Mouse (Mus musculus) limb, embryonic 10.5 days (tissue): ENCODE results near the gene Axin1. TPM values are rescaled to one million over a fixed set of nuclear protein-coding genes. Genes with fewer than 3 reads are reported as not detected.
"Not testable (repeated sequence)": the region's sequence is repeated elsewhere in the genome, so short reads cannot be mapped to it uniquely, and the experiment has no call there.

Source experiments
- DNase-seq: peaks from one replicate; pipeline ENCODE4 v3.0.0-alpha.2; 2017; ENCODE audit warnings: low spot score
- H3K27ac ChIP-seq: fragments of 300-500 bp; sonication (generic); 2 replicates; pipeline ENCODE4 v1.5.1; 2016; ENCODE audit warnings: mild to moderate bottlenecking
- H3K27me3 ChIP-seq: fragments of 300-500 bp; sonication (generic); 2 replicates; pipeline ENCODE4 v1.6.1; 2016; ENCODE audit warnings: low read depth, mild to moderate bottlenecking; ENCODE audit not compliant: poor library complexity, severe bottlenecking
- H3K36me3 ChIP-seq: fragments of 300-500 bp; sonication (generic); 2 replicates; pipeline ENCODE4 v1.6.1; 2016; ENCODE audit warnings: mild to moderate bottlenecking, moderate library complexity
- H3K4me1 ChIP-seq: fragments of 300-500 bp; sonication (generic); 2 replicates; pipeline ENCODE4 v1.6.1; 2016
- H3K4me3 ChIP-seq: fragments of 300-500 bp; sonication (generic); 2 replicates; pipeline ENCODE4 v1.5.1; 2016; ENCODE audit warnings: mild to moderate bottlenecking, moderate library complexity
- H3K9me3 ChIP-seq: fragments of 300-500 bp; sonication (generic); replicated peaks from 2 replicates; pipeline ENCODE4 v1.6.1; 2016; ENCODE audit warnings: mild to moderate bottlenecking
- WGBS: fragments of 180-500 bp; shearing (Covaris S2); methylation state at CpG from one replicate; pipeline ENCODE4 v1.1.7; 2016; 5-methylcytosine and 5-hydroxymethylcytosine counted together
- polyA plus RNA-seq: library from polyadenylated mRNA; unstranded; fragments of >200 nt; fragmentation: Nextera tagmentation; extraction: Ambion mirVana; gene quantifications from 2 replicates; pipeline ENCODE4 v1.2.1, GENCODE M21; 2016

Axin1 gene
- polyA plus RNA-seq = 11.5 and 14.2 TPM in 2 replicates

DNA sequence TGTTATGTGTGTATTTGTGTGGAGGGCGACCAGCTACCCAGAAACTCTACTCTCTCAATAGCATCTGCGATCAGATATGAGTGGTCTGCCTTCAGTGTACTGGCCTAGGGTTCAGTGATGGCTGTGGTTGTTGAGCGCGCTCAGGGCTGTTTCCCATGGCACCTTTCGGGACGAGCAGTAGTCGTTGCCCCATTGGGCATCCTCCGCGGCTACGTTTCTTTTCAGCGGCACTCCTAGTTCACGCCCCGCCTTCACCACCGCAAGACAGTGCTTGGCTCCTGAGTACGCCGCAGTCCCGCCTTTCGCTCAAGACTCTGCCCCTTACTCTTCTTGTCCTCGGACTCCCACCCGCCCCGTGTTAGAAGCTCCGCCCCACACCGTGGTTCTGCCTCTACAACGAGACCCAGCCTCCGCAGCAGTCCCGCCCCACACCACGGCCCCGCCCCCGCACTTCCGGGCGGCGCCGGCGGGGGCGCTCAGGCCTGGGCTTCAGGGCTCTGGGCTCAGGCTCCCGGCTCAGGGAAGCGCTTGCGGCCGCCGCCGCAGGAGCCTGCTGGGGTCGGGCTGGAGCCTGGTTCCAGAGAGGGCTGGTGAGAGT is at the start of gene Axin1:
Gene Axin1 (plus strand): TSS at position 450 of the 598 bp plus-strand sequence.
- H3K4me3 ChIP-seq = peak within 1 kb of the TSS; percentile 87
- under 1% methylated on average over 42 of the region's 42 CpGs for WGBS
- no peaks in the 10 kb centered on the region for H3K27me3 ChIP-seq
- no peaks in the 10 kb centered on the region for H3K9me3 ChIP-seq
- H3K4me1 ChIP-seq = peaks cover 21% of the 10 kb centered on the region
- DNase-seq = peak; percentile 96
- H3K36me3 ChIP-seq = peaks cover 27% of the 10 kb centered on the region
- H3K27ac ChIP-seq = peak within 1 kb of the TSS; percentile 96

DNA sequence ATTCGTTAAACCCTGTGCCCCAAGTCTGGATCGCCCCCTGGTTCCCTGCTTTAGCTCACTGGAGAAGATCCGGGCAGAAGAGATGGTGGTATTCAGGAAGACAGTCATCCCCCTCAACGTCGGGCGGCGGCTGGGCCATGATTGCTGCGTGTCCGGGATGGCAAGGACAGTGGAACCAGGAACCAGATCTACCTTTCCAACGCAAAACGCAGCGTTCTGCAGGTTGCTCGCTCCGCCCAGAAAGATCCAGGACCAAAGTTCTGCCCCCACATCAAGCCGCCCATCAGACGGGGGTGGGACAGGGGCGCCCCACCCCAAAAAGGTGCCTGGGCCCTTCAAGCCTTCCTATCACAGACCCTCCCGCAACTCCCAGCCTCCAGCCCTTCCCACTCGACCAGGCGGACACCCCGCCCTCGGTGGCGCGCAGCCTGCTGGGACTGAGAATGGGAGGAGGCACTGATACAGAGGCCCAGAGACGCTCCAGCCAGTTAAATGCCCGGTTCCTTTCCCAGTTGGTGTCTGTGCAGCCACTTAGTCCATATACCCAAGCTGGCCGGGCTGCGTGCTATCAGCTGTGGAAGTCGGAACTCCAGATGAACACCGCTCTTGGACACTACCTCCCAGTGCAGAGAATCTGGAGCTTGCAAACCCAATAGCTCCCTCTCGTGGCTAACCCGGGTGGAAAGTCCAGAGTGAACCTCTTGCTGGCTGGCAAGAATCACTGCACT is 48.4 kb upstream of the Axin1 start, which contains the start of gene Decr2:
Gene Decr2 (minus strand): TSS at position 433 of the 728 bp plus-strand sequence.
- H3K4me1 ChIP-seq = peaks cover 20% of the 10 kb centered on the region
- peak; percentile 90 for DNase-seq
- H3K27ac ChIP-seq = peak within 1 kb of the TSS; percentile 65; the same call in 1 of the 2 replicates
- H3K9me3 ChIP-seq = no peaks in the 10 kb centered on the region
- peak within 1 kb of the TSS; percentile 61 for H3K4me3 ChIP-seq
- H3K36me3 ChIP-seq = peaks cover 35% of the 10 kb centered on the region
- 3% methylated on average over 32 of the region's 32 CpGs for WGBS
- no peaks in the 10 kb centered on the region for H3K27me3 ChIP-seq

GRCm38 (mm10) chr17:26094531-26095110 is 43.9 kb upstream of the Axin1 start:
- peaks cover 29% of the 10 kb centered on the region for H3K36me3 ChIP-seq
- peak overlapping the region; percentile 70 for H3K4me3 ChIP-seq
- peaks cover 25% of the 10 kb centered on the region for H3K4me1 ChIP-seq
- 24% methylated on average over 9 of the region's 9 CpGs for WGBS
- DNase-seq = no peak
- H3K27ac ChIP-seq = peak overlapping the region; percentile 96
- no peaks in the 10 kb centered on the region for H3K9me3 ChIP-seq
- no peaks in the 10 kb centered on the region for H3K27me3 ChIP-seq

- Histone ChIP-seq H3K4me1 (peaks cover 19% of the 10 kb centered on the region), H3K9me3 (no peaks in the 10 kb centered on the region), H3K4me3 (peak within 1 kb of the TSS; percentile 70), H3K27me3 (no peaks in the 10 kb centered on the region), H3K27ac (peak within 1 kb of the TSS; percentile 96), H3K36me3 (peaks cover 29% of the 10 kb centered on the region)
- WGBS = 4% methylated on average over 47 of the region's 47 CpGs
- peak; percentile 80 for DNase-seq
Measured at GRCm38 (mm10) chr17:26095121-26095740, 43.3 kb upstream of the Axin1 start, which contains the start of gene Nme4. Gene Nme4 (minus strand): TSS chr17:26095602.

DNA sequence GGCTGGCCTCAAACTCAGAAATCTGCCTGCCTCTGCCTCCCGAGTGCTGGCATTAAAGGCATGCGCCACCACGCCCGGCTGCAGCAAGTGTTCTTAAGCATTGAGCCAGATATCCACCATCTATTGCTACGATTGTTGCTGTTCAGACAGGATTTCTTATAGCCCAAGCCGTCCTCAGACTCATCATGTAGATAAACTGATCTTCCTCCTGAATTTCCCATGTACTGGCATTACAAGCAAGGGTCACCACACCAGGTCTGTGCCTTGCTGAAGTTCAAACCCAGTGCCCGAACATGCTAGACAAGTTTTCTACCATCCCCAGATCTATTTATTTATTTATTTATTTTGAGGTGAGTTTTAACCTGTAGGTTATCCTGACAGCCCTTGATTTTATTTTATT is 40.0 kb upstream of the Axin1 start:
- Histone ChIP-seq H3K27ac (no peak overlapping the region), H3K4me1 (peaks cover 21% of the 10 kb centered on the region), H3K4me3 (no peak overlapping the region), H3K36me3 (peaks cover 3% of the 10 kb centered on the region), H3K27me3 (no peaks in the 10 kb centered on the region), H3K9me3 (no peaks in the 10 kb centered on the region)
- WGBS = 90% methylated on average over 7 of the region's 7 CpGs
- no peak for DNase-seq

GRCm38 (mm10) chr17:26099316-26099715 is 39.2 kb upstream of the Axin1 start:
- H3K36me3 ChIP-seq, H3K27me3 ChIP-seq, H3K4me3 ChIP-seq, DNase-seq, H3K9me3 ChIP-seq, H3K27ac ChIP-seq: not testable (repeated sequence)
- peaks cover 16% of the 10 kb centered on the region for H3K4me1 ChIP-seq
- WGBS = 62% methylated on average over 3 of the region's 3 CpGs

DNA sequence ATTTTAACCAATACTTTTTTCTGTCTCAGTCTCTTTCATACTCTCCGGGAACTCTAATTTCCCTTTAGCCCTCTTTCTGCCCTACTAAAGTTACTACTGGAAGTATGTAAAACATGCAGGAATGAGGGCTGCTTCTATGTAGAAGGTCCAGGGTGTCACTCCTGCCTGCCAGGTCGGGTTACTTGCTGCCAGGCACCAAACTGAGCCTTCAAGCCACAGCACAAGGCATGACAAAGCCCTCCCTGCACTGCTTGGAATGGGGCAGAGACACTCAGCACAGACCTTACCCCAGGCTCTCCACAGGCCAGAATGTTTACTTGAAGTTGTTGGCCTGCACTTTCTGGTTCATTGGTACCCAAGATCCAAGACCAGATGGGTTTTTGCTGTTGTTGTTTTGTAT is 38.3 kb upstream of the Axin1 start:
- Histone ChIP-seq H3K27me3 (no peaks in the 10 kb centered on the region), H3K4me1 (peaks cover 8% of the 10 kb centered on the region), H3K36me3 (no peaks in the 10 kb centered on the region), H3K9me3 (no peaks in the 10 kb centered on the region), H3K27ac (no peak overlapping the region), H3K4me3 (no peak overlapping the region)
- WGBS = 46% methylated on average over 2 of the region's 2 CpGs
- no peak for DNase-seq

GRCm38 (mm10) chr17:26101478-26101877 is 37.0 kb upstream of the Axin1 start:
- H3K9me3 ChIP-seq = no peaks in the 10 kb centered on the region
- no peaks in the 10 kb centered on the region for H3K27me3 ChIP-seq
- H3K4me3 ChIP-seq = no peak overlapping the region
- no peaks in the 10 kb centered on the region for H3K36me3 ChIP-seq
- WGBS = 47% methylated on average over 4 of the region's 4 CpGs
- no peak overlapping the region for H3K27ac ChIP-seq
- H3K4me1 ChIP-seq = peaks cover 2% of the 10 kb centered on the region; the same call in 1 of the 2 replicates
- no peak for DNase-seq

DNA sequence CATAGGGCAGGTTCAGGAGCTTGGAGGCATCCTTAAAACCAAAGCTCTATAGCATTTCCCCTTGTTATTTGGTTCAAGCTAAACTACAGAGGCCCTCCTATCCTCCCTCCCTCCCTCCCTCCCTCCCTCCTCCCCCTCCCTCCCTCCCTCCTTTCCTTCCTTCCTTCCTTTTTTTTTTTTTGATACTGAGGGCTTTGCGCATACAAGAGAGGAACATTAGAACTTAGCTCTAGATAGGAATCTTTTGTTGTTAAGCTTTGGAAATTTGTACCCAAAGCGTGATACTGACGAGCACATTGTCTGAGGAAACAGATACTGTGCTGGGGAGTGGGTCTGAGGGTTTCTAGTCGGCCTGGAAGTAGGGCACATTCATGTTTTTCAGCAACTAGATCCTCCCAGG is 32.9 kb upstream of the Axin1 start:
- no peak for DNase-seq
- Histone ChIP-seq H3K9me3 (no peaks in the 10 kb centered on the region), H3K27me3 (peaks cover 11% of the 10 kb centered on the region), H3K4me1 (peaks cover 6% of the 10 kb centered on the region), H3K27ac (no peak overlapping the region), H3K36me3 (no peaks in the 10 kb centered on the region), H3K4me3 (no peak overlapping the region)
- 76% methylated on average over 4 of the region's 4 CpGs for whole genome bisulfite sequencing

GRCm38 (mm10) chr17:26110156-26110555 is 28.3 kb upstream of the Axin1 start:
- Histone ChIP-seq H3K9me3 (no peaks in the 10 kb centered on the region), H3K27ac (no peak overlapping the region), H3K4me1 (peaks cover 25% of the 10 kb centered on the region), H3K4me3 (no peak overlapping the region), H3K36me3 (no peaks in the 10 kb centered on the region), H3K27me3 (peaks cover 55% of the 10 kb centered on the region)
- WGBS = 30% methylated on average over 4 of the region's 4 CpGs
- no peak for DNase-seq

DNA sequence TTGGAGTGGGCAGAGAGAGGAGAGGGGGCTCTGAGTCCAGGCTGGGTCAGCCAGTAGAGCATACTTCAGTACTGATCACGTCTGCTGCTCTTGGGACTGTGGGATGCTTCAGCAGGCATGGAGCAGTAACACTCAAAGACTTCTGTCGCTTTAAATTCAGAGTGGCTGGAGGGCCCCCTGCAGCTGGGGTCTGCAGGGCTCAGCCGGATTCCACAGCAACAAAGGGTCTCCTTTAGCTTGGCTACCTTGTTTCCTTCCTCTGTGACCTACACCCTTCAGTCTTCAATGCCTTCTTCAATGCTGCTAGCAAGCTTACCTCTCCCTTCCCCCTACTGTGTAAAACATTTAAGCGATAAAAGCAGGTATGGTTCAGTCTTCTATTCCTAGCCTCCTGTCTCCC is 27.5 kb upstream of the Axin1 start:
- Histone ChIP-seq H3K36me3 (no peaks in the 10 kb centered on the region), H3K27ac (0 out of 2 replicates have a peak overlapping the region, but pooled peaks have one; percentile 37), H3K9me3 (no peaks in the 10 kb centered on the region), H3K27me3 (peaks cover 64% of the 10 kb centered on the region), H3K4me1 (peaks cover 25% of the 10 kb centered on the region), H3K4me3 (no peak overlapping the region)
- no peak for DNase-seq
- 4% methylated on average over 4 of the region's 4 CpGs for WGBS

GRCm38 (mm10) chr17:26111722-26112121 is 26.8 kb upstream of the Axin1 start:
- H3K27ac ChIP-seq = no peak overlapping the region
- WGBS = 23% methylated on average over 4 of the region's 4 CpGs
- H3K27me3 ChIP-seq = peaks cover 71% of the 10 kb centered on the region
- no peak for DNase-seq
- H3K4me1 ChIP-seq = peaks cover 25% of the 10 kb centered on the region
- H3K4me3 ChIP-seq = no peak overlapping the region
- H3K36me3 ChIP-seq = no peaks in the 10 kb centered on the region
- no peaks in the 10 kb centered on the region for H3K9me3 ChIP-seq
